Mouse (Mus musculus) heart, adult 2 months (tissue): ENCODE results near the gene Cd164. TPM values are rescaled to one million over a fixed set of nuclear protein-coding genes. Genes with fewer than 3 reads are reported as not detected.
A peak's percentile ranks its signal among the peaks of the same experiment; 100 is the strongest.

Source experiments
- DNase-seq, 2 experiments: peaks; one replicate each; pipeline ENCODE4 v3.0.0; 2021
- H3K27ac ChIP-seq: fragments of 200-600 bp; 2 replicates; pipeline ENCODE4 v1.8.1; 2022
- H3K27me3 ChIP-seq: fragments of 200-500 bp; 2 replicates; pipeline ENCODE4 v1.6.1; 2012; ENCODE audit warnings: mild to moderate bottlenecking, low read length, inconsistent platforms, mixed read lengths; ENCODE audit not compliant: control insufficient read depth, insufficient read depth
- H3K36me3 ChIP-seq: fragments of 200-500 bp; 2 replicates; pipeline ENCODE4 v1.6.1; 2012; ENCODE audit warnings: low read length, inconsistent platforms; ENCODE audit not compliant: control insufficient read depth, insufficient read depth
- H3K4me1 ChIP-seq: fragments of 200-500 bp; 2 replicates; pipeline ENCODE4 v1.6.1; 2011; ENCODE audit warnings: low read length; ENCODE audit not compliant: control insufficient read depth, insufficient read depth
- H3K4me3 ChIP-seq: fragments of 200-600 bp; 2 replicates; pipeline ENCODE4 v1.8.1; 2022
- H3K79me2 ChIP-seq: fragments of 200-500 bp; replicated peaks from 2 replicates; pipeline ENCODE4 v1.6.1; 2012; ENCODE audit warnings: mild to moderate bottlenecking, inconsistent platforms, low read length, moderate library complexity, mixed read lengths; ENCODE audit not compliant: control insufficient read depth, insufficient read depth
- H3K9ac ChIP-seq: fragments of 200-500 bp; 2 replicates; pipeline ENCODE4 v1.6.1; 2012; ENCODE audit warnings: low read depth, mild to moderate bottlenecking, control low read depth, inconsistent platforms, low read length, mixed read lengths
- CTCF ChIP-seq: fragments of 200-600 bp; IDR thresholded peaks from 2 replicates; pipeline ENCODE4 v1.8.1; 2022; ENCODE audit warnings: antibody characterized with exemption, mild to moderate bottlenecking, moderate library complexity
- EP300 ChIP-seq: fragments of 200-500 bp; IDR thresholded peaks from 2 replicates; pipeline ENCODE4 v1.6.1; 2011; ENCODE audit warnings: low read depth, low read length, control low read depth; ENCODE audit not compliant: insufficient read depth
- POLR2A ChIP-seq: fragments of 200-500 bp; IDR thresholded peaks from 2 replicates; pipeline ENCODE4 v1.6.1; 2011; ENCODE audit warnings: mild to moderate bottlenecking, low read depth, low read length, control low read depth; ENCODE audit not compliant: insufficient read depth
- WGBS: fragments of 180-500 bp; shearing (Covaris S2); methylation state at CpG from one replicate; pipeline ENCODE4 v1.1.7; 2018; 5-methylcytosine and 5-hydroxymethylcytosine counted together
- intact Hi-C: fragments of 180-260 bp; cut with DNase I; formaldehyde crosslinking; loops from one replicate; pipeline ENCODE4 v1.15.1; 2025
- polyA plus RNA-seq: library from polyadenylated mRNA; depleted of rRNA; stranded (reverse); fragments of >200 nt; gene quantifications from 2 replicates; pipeline ENCODE4 v1.2.3, GENCODE M21; 2012
- total RNA-seq, 2 experiments: library from RNA; stranded (reverse); gene quantifications; 2 replicates each; pipeline ENCODE4 v1.2.3; 2021

The Cd164 gene
- total and polyA plus RNA-seq, 3 experiments, result 131 to 151 (median 137) TPM

DNA sequence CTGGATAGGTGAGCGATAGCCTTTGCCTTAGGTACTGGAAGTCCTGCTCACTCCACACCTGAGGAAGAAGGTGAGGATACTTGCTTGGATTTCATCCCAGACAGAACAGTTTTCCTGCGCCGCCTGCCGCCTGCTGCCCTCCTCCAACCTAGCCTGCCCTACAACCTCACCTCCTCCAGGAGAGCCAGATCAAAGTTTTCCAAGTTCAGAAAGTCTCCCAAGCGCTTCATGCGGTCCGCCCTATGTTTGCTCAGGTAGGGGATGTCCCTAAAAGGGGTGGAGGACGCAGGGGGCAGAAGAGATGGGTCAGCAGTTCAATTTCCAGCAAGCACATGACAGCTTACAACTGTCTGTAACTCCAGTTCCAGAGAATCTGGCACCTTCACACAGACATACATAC lies 29.9 kb upstream of the Cd164 start:
- DNase-seq, result peak in 1 of 2 experiments; percentile 26
- H3K27ac ChIP-seq, result peak overlapping the region; percentile 87
- H3K9ac ChIP-seq, result peak overlapping the region; percentile 78
- 20% methylated on average over 8 of the region's 8 CpGs for WGBS
- peak overlapping the region; percentile 75 for H3K4me3 ChIP-seq
- H3K4me1 ChIP-seq, result peaks cover 7% of the 10 kb centered on the region
- TF ChIP-seq CTCF (peak; percentile 37; the same call in 1 of the 2 replicates), EP300 (no peak), POLR2A (no peak)
- no peaks in the 10 kb centered on the region for H3K36me3 ChIP-seq
- H3K79me2 ChIP-seq, result no peaks in the 10 kb centered on the region; the same call in 1 of the 2 replicates
- H3K27me3 ChIP-seq, result no peaks in the 10 kb centered on the region
- intact Hi-C loops, result no loop called here

GRCm38 (mm10) chr10:41489708-41490517 lies 29.3 kb upstream of the Cd164 start, which contains the start of the genes Smpd2 and Ppil6:
Smpd2 (minus strand) TSS chr10:41490369.
Ppil6 (plus strand) TSS chr10:41490439.
- Histone ChIP-seq H3K27ac (peak within 1 kb of the TSS; percentile 87), H3K27me3 (no peaks in the 10 kb centered on the region), H3K9ac (peak within 1 kb of the TSS; percentile 78), H3K4me1 (peaks cover 7% of the 10 kb centered on the region), H3K79me2 (no peaks in the 10 kb centered on the region; the same call in 1 of the 2 replicates), H3K4me3 (peak within 1 kb of the TSS; percentile 75), H3K36me3 (no peaks in the 10 kb centered on the region)
- intact Hi-C loops, result loop anchor here (1.0 kb wide), 1 partner anchor 40 kb away; the partner anchor contains the start of gene Zbtb24
- DNase-seq, result peak; percentile 96 to 98
- TF ChIP-seq POLR2A (peak; percentile 87), CTCF (peak; percentile 25), EP300 (no peak)
- WGBS, result under 1% methylated on average over 50 of the region's 50 CpGs

DNA sequence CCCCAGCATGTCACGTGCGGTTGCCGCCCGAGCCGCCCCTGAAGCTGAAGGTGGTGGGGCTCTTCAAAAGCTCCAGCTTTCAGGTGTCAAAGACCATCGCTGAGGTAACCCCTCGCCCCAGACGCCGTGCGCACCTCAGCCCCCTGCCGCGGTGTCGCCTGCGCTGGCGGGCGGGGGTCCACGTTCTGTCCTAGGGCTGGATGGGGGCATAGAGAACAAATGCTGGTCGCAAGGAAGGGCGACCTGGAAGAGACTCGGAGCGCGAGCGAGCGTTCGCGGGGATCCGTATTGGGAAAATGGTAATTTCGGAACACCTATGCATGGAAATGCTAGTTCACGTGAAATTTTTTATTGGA lies 28.7 kb upstream of the Cd164 start:
- Histone ChIP-seq H3K4me1 (peaks cover 7% of the 10 kb centered on the region), H3K27ac (peak overlapping the region; percentile 4; the same call in 1 of the 2 replicates), H3K36me3 (no peaks in the 10 kb centered on the region), H3K27me3 (no peaks in the 10 kb centered on the region), H3K4me3 (peak overlapping the region; percentile 75), H3K9ac (peak overlapping the region; percentile 68), H3K79me2 (no peaks in the 10 kb centered on the region; the same call in 1 of the 2 replicates)
- no peak for DNase-seq
- TF ChIP-seq POLR2A (no peak), CTCF (no peak), EP300 (no peak)
- intact Hi-C loops, result loop anchor here (1.0 kb wide), 1 partner anchor 40 kb away; the partner anchor contains the start of gene Zbtb24
- 2% methylated on average over 29 of the region's 29 CpGs for WGBS

- H3K36me3 ChIP-seq, result no peaks in the 10 kb centered on the region
- no peak for DNase-seq
- no peak overlapping the region for H3K27ac ChIP-seq
- 35% methylated on average over 4 of the region's 4 CpGs for WGBS
- H3K27me3 ChIP-seq, result no peaks in the 10 kb centered on the region
- TF ChIP-seq POLR2A, result no peak
- TF ChIP-seq EP300, result no peak
- no peak for TF ChIP-seq CTCF
- H3K4me1 ChIP-seq, result peaks cover 7% of the 10 kb centered on the region
- intact Hi-C loops, result no loop called here
- no peak overlapping the region for H3K9ac ChIP-seq
- H3K79me2 ChIP-seq, result no peaks in the 10 kb centered on the region
- H3K4me3 ChIP-seq, result peak overlapping the region; percentile 75; the same call in 1 of the 2 replicates
Observed at GRCm38 (mm10) chr10:41491111-41491510, 28.1 kb upstream of the Cd164 start.

DNA sequence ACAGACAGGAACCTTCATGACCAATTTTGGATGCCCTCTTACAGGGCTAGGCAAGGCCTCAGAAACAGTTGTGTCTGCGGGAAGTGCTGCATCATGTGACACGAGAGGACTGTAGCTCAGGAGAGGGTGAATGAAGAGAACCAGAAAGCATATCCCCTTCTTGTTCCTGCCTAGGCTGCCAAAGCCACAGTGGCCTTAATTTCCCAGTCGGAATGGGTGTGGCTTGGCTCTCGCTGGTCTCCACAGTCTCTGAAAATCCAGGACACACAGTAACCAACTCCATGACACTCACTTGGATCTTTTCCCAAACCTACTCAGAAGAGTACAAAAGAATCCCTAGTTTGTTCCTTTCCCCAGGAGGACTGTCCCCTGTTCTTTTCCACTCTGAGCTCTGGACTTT lies 18.3 kb upstream of the Cd164 start:
- peak overlapping the region; percentile 46 for H3K27ac ChIP-seq

GRCm38 (mm10) chr10:41504996-41505395 lies 14.2 kb upstream of the Cd164 start:
- Histone ChIP-seq H3K4me3 (no peak overlapping the region), H3K4me1 (no peaks in the 10 kb centered on the region; the same call in 1 of the 2 replicates), H3K27ac (no peak overlapping the region), H3K36me3 (no peaks in the 10 kb centered on the region), H3K9ac (no peak overlapping the region), H3K27me3 (no peaks in the 10 kb centered on the region), H3K79me2 (no peaks in the 10 kb centered on the region)
- DNase-seq, result no peak
- WGBS, result 100% methylated on average over 1 of the region's 1 CpGs
- intact Hi-C loops, result loop anchor here (5.0 to 10.0 kb wide), 2 partner anchors 70 to 503 kb away; no protein-coding TSS in a partner anchor
- TF ChIP-seq CTCF, result no peak
- TF ChIP-seq POLR2A, result no peak
- no peak for TF ChIP-seq EP300

More for the DNA sequence above, 18.3 kb upstream of the Cd164 start:
- DNase-seq, result peak; percentile 50 to 78
- Histone ChIP-seq H3K4me1 (no peaks in the 10 kb centered on the region; the same call in 1 of the 2 replicates), H3K27me3 (no peaks in the 10 kb centered on the region), H3K4me3 (no peak overlapping the region), H3K36me3 (no peaks in the 10 kb centered on the region), H3K9ac (no peak overlapping the region), H3K79me2 (no peaks in the 10 kb centered on the region)
- 9% methylated on average over 4 of the region's 4 CpGs for WGBS
- intact Hi-C loops, result loop anchor here (10.0 kb wide), 1 partner anchor 66 kb away; no protein-coding TSS in a partner anchor
- no peak for TF ChIP-seq EP300
- no peak for TF ChIP-seq CTCF
- no peak for TF ChIP-seq POLR2A
